Mouse (Mus musculus) forebrain, embryonic 12.5 days (tissue): ENCODE data around the gene Babam1. TPM values are rescaled to one million over a fixed set of nuclear protein-coding genes. Genes with fewer than 3 reads are reported as not detected.
A peak's percentile ranks its signal among the peaks of the same experiment; 100 is the strongest.

ENCODE experiments used
- ATAC-seq: fragments of 200-750 bp; cut with Nextera tagmentation; 2 replicates; pipeline ENCODE4 v1.8.0; 2017; ENCODE audit warnings: moderate TSS enrichment; ENCODE audit not compliant: low FRiP score
- H3K27ac ChIP-seq: fragments of 300-500 bp; sonication (generic); 2 replicates; pipeline ENCODE4 v1.5.1; 2016; ENCODE audit warnings: mild to moderate bottlenecking
- H3K27me3 ChIP-seq: fragments of 300-500 bp; sonication (generic); 2 replicates; pipeline ENCODE4 v1.6.1; 2016; ENCODE audit warnings: mild to moderate bottlenecking
- H3K36me3 ChIP-seq: fragments of 300-500 bp; sonication (generic); replicated peaks from 2 replicates; pipeline ENCODE4 v1.6.1; 2016; ENCODE audit warnings: mild to moderate bottlenecking
- H3K4me1 ChIP-seq: fragments of 300-500 bp; sonication (generic); 2 replicates; pipeline ENCODE4 v1.6.1; 2016
- H3K4me2 ChIP-seq: fragments of 300-500 bp; sonication (generic); 2 replicates; pipeline ENCODE4 v1.6.1; 2016; ENCODE audit warnings: mild to moderate bottlenecking, moderate library complexity
- H3K4me3 ChIP-seq: fragments of 300-500 bp; sonication (generic); replicated peaks from 2 replicates; pipeline ENCODE4 v1.5.1; 2016; ENCODE audit warnings: mild to moderate bottlenecking
- H3K9ac ChIP-seq: fragments of 300-500 bp; sonication (generic); 2 replicates; pipeline ENCODE4 v1.6.1; 2016; ENCODE audit warnings: mild to moderate bottlenecking
- H3K9me3 ChIP-seq: fragments of 300-500 bp; sonication (generic); 2 replicates; pipeline ENCODE4 v1.6.1; 2016
- WGBS: fragments of 180-500 bp; shearing (Covaris S2); methylation state at CpG from one replicate; pipeline ENCODE4 v1.1.7; 2016; 5-methylcytosine and 5-hydroxymethylcytosine counted together
- polyA plus RNA-seq: library from polyadenylated mRNA; unstranded; fragments of >200 nt; fragmentation: Nextera tagmentation; extraction: Ambion mirVana; gene quantifications from 2 replicates; pipeline ENCODE4 v1.2.1, GENCODE M21; 2016

Babam1 gene
- polyA plus RNA-seq: 89.4 and 110 TPM in 2 replicates

DNA sequence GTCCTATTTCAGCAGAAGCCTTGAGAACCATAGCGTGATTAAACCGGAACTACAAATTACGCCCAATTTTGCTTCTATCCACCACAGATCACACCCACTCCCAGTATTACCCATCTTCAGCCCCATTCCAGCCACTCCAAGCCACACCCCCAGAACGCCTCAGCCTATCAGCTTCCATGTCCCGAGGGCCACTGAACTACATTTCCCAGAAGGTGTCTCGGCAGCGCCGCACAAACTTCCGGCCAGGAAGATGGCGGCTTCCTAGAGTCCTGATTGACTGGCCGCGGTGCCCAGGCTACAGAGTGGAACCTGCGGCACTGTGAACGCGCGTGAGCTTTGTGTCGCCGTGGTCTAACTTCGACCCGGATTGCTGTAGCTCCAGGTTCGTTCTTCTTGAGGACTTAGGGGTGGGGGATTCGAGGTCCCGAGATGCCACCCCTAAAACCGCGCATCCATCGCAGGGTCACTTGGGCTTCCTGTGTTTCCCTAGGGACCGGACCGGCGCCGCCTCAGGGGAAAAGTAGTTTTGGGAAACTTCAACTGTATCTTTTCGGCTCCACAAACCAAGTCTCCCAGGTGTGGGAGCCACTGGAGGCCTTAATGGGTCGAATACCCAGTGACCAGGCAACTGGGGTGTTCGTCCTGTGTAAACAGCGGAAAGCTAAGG lies at the start of gene Babam1:
Gene Babam1 (plus strand): TSS at position 223 of the 667 bp plus-strand sequence.
- Histone ChIP-seq H3K36me3 (peaks cover 28% of the 10 kb centered on the region), H3K4me1 (peaks cover 14% of the 10 kb centered on the region), H3K4me2 (peak within 1 kb of the TSS; percentile 69), H3K27ac (peak within 1 kb of the TSS; percentile 51), H3K4me3 (peak within 1 kb of the TSS; percentile 78), H3K9me3 (no peaks in the 10 kb centered on the region), H3K9ac (peak within 1 kb of the TSS; percentile 76), H3K27me3 (peaks cover 8% of the 10 kb centered on the region; the same call in 1 of the 2 replicates)
- peak; percentile 98 for ATAC-seq
- under 1% methylated on average over 34 of the region's 34 CpGs for WGBS

DNA sequence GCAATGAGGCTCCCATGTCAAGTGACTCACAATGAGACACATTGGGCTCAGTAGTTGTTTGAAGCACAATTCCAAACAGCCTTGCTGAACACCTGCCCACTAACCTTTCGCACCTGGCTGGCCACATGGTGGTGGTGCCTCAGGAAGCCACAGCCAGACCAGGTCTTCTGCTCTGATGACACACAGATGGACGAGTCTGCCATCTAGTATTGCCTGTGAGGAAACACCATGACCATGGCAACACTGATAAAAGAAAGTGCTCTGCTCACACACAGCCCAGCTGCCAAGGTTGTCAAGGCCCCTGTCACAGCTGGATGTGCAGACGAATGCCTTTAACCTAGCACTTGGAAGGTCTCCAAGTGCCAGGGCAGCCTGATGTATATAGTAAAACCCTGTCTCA lies 45.5 kb upstream of the Babam1 start:
- H3K4me1 ChIP-seq: no peaks in the 10 kb centered on the region
- H3K9ac ChIP-seq: no peak overlapping the region
- H3K27me3 ChIP-seq: no peaks in the 10 kb centered on the region
- H3K36me3 ChIP-seq: peaks cover 100% of the 10 kb centered on the region
- ATAC-seq: no peak
- no peak overlapping the region for H3K4me2 ChIP-seq
- H3K9me3 ChIP-seq: no peaks in the 10 kb centered on the region
- H3K27ac ChIP-seq: no peak overlapping the region
- H3K4me3 ChIP-seq: no peak overlapping the region
- WGBS: 92% methylated on average over 3 of the region's 3 CpGs

DNA sequence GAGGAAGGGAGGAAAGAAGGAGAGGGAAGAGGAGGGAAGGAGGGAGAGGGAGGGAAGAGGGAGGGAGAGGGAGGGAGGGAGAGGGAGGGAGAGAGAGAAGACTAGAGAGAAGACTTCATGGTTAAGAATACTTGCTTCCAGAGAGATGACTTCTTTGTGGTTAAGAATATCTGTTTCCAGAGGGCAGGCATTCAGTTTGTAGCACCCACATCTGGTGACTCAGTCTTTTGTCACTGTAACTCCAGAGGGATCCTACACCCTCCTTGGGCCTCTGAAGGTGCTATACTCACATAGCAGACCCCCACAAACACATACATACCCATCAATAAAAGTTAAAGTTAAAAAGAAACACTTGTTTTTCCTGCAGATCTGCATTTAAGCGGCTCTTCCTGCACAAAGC lies 45.1 kb upstream of the Babam1 start:
- H3K9me3 ChIP-seq: no peaks in the 10 kb centered on the region
- H3K9ac ChIP-seq: no peak overlapping the region
- H3K4me2 ChIP-seq: no peak overlapping the region
- 90% methylated on average over 1 of the region's 1 CpGs for WGBS
- H3K4me1 ChIP-seq: no peaks in the 10 kb centered on the region
- ATAC-seq: no peak
- H3K27me3 ChIP-seq: no peaks in the 10 kb centered on the region
- H3K4me3 ChIP-seq: no peak overlapping the region
- peaks cover 100% of the 10 kb centered on the region for H3K36me3 ChIP-seq
- no peak overlapping the region for H3K27ac ChIP-seq

DNA sequence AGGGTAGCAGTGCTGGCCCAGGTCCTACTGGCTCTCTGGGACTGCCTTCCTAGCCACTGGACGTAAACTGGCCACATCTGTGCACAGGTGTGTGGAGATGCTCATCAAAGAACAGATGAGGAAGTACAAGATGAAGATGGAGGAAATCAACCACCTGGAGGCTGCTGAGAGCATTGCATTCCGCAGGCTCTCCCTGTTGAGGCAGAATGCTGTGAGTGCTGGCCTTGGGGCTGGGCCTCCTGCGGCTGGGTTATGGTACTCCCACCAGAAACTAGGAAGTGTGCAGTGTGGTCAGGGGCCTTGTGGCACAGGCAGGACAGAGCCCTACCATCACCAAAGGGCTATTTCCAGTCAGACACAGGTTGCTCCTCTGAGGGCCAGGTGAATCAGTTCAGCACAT lies 38.6 kb upstream of the Babam1 start:
- Histone ChIP-seq H3K4me1 (no peaks in the 10 kb centered on the region), H3K36me3 (peaks cover 82% of the 10 kb centered on the region), H3K27me3 (no peaks in the 10 kb centered on the region), H3K9ac (no peak overlapping the region), H3K27ac (no peak overlapping the region), H3K4me3 (no peak overlapping the region), H3K9me3 (no peaks in the 10 kb centered on the region), H3K4me2 (no peak overlapping the region)
- no peak for ATAC-seq
- 93% methylated on average over 3 of the region's 3 CpGs for WGBS

DNA sequence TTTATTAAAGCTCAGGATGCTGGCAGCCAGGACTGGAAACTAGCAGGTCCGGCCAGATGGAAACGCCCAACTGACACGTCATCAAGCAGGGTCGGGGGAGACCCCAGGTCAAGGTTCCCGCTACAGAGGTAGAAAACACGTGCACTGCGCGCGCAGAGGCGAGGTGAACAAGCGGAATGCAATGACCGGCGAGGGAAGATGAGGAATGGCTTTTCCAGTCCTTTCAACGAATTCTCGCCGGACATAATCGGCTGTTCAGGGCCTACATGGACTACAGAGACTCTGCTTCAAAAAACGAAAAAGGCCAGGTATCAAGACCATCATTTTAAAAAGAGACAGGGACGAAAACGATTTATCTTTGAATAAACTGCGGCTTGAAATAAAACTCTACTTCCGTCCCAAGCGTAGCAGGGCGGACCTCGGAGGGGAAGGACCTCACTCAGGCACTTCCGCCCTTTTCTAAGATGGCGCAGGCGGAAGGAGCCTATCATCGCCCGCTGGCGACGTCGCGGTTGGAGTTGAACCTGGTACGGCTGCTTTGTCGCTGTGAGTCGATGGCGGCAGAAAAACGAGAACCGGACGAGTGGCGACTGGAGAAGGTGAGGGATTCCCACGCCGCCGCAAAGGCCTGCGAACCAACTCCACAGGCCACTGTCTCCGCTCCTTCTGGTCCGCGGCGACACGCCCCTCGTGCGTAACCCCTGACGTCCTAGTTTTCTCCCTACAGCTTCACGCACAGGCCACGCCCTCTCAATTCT lies 29.7 kb upstream of the Babam1 start, which contains the start of gene Use1:
Gene Use1 (plus strand): TSS at position 78 of the 758 bp plus-strand sequence.
- Histone ChIP-seq H3K27ac (peak within 1 kb of the TSS; percentile 84), H3K9ac (peak within 1 kb of the TSS; percentile 49), H3K9me3 (no peaks in the 10 kb centered on the region), H3K4me2 (peak within 1 kb of the TSS; percentile 73), H3K4me3 (peak within 1 kb of the TSS; percentile 52), H3K27me3 (no peaks in the 10 kb centered on the region), H3K4me1 (peaks cover 24% of the 10 kb centered on the region), H3K36me3 (peaks cover 13% of the 10 kb centered on the region)
- WGBS: under 1% methylated on average over 56 of the region's 56 CpGs
- peak; percentile 81 for ATAC-seq

DNA sequence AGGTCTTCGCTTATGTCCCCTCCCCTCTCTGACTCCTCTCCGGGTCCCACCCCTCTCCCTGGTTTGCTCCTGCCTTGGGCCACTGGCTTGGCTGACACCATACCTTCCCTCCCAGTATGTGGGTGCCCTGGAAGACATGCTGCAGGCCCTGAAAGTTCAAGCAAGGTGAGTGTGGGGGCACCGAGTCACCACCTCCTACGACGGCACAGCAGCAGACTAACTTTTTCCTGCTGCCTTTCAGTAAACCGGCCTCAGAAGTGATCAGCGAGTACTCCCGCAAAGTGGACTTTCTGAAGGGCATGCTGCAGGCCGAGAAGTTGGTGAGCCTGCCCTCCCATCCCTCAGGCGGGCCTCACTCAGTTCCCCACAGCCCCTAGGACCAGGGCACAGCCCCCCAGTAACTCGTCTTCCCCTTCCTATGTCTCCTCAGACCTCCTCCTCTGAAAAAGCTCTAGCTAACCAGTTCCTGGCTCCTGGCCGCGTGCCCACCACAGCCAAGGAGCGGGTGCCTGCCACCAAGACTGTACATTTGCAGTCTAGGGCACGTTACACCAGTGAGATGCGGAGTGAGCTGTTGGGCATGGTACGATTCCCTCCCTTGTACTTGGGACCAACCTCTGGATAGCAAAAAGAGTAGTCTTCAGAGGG lies 29.0 kb upstream of the Babam1 start:
- H3K36me3 ChIP-seq: peaks cover 13% of the 10 kb centered on the region
- peaks cover 24% of the 10 kb centered on the region for H3K4me1 ChIP-seq
- peak overlapping the region; percentile 52 for H3K4me3 ChIP-seq
- 0 out of 2 replicates have a peak, but pooled peaks have one; percentile 1 for ATAC-seq
- no peaks in the 10 kb centered on the region for H3K27me3 ChIP-seq
- H3K9me3 ChIP-seq: no peaks in the 10 kb centered on the region
- H3K27ac ChIP-seq: peak overlapping the region; percentile 84
- H3K4me2 ChIP-seq: peak overlapping the region; percentile 73
- H3K9ac ChIP-seq: peak overlapping the region; percentile 49
- WGBS: 59% methylated on average over 17 of the region's 17 CpGs

DNA sequence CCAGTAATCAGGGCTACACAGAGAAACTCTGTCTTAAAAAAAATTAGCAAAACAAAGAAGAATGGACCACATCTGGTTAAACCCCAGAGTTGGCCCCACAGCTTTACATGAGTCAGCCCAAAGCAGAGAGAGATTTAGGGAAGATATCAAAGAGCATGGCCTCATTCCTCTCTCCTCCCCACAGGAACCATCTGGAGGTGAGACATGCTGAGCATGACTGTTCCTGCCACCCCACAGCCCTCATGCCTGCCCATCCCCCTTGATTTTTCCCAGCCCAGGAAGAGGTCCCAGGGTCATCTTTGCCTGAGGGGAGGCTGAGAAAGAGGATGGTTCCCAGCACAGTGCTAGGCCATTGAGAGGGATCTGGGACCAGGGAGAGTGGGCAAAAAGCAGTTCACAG lies 28.3 kb upstream of the Babam1 start:
- Histone ChIP-seq H3K36me3 (peaks cover 17% of the 10 kb centered on the region), H3K4me3 (no peak overlapping the region), H3K4me2 (peak overlapping the region; percentile 73; the same call in 1 of the 2 replicates), H3K9me3 (no peaks in the 10 kb centered on the region), H3K27ac (0 out of 2 replicates have a peak overlapping the region, but pooled peaks have one; percentile 84), H3K9ac (no peak overlapping the region), H3K27me3 (no peaks in the 10 kb centered on the region), H3K4me1 (peaks cover 24% of the 10 kb centered on the region)
- no peak for ATAC-seq

DNA sequence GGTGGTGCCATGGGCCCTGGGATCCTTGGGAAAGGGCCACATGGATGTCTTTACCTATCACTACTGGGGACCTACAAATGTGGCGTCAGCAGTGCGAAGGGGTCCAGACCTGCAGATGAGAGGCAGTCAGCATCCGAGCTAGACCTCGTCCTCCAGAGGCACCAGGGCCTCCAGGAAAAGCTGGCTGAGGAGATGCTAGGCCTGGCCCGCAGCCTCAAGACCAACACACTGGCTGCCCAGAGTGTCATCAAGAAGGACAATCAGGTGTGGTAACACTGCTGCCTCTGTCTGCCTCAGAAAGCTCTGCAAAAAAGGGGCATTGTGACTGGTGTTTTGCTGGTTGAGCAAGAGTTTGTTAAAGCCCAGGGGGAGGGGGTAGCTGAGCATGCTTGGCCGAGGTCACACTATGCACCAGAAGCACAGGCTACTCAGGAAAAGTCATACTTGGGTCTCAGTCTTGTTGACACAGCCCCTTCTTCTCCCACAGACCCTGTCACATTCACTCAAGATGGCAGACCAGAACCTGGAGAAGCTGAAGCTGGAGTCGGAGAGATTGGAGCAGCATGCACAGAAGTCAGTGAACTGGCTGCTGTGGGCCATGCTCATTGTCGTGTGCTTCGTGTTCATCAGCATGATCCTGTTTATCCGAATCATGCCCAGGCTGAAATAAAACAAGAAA lies 27.5 kb upstream of the Babam1 start:
- H3K4me3 ChIP-seq: no peak overlapping the region
- 94% methylated on average over 10 of the region's 10 CpGs for WGBS
- no peaks in the 10 kb centered on the region for H3K9me3 ChIP-seq
- H3K36me3 ChIP-seq: peaks cover 21% of the 10 kb centered on the region
- H3K4me2 ChIP-seq: no peak overlapping the region
- no peak for ATAC-seq
- peaks cover 24% of the 10 kb centered on the region for H3K4me1 ChIP-seq
- H3K27me3 ChIP-seq: no peaks in the 10 kb centered on the region
- H3K27ac ChIP-seq: no peak overlapping the region
- no peak overlapping the region for H3K9ac ChIP-seq

DNA sequence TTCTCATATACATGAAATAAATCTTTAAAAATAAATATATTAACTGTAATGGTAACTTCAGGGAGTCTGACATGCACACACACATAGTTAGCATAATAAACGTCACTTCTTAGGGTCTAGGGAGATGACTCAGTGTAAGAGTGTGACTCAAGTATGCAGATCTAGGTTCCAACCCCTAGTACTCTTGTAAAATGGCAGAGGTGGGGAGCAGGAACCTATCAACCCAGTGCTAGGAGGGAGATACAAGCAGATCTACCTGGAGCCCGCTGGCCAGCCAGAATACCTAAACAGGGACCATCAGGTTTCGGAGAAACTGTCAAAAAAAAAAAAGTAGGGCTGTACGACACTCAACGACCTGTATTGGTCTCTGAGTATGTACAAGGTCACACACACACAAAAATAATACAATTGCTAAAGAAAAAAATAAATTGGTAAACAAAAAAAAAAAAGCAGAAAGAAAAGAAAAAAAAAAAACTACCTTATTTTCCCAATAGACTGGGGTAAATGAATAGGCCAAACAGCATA lies 25.9 kb upstream of the Babam1 start:
- WGBS: 29% methylated on average over 5 of the region's 5 CpGs
- no peaks in the 10 kb centered on the region for H3K27me3 ChIP-seq
- H3K4me2 ChIP-seq: peak overlapping the region; percentile 47
- H3K4me1 ChIP-seq: peaks cover 30% of the 10 kb centered on the region
- no peak overlapping the region for H3K27ac ChIP-seq
- ATAC-seq: no peak
- H3K9ac ChIP-seq: no peak overlapping the region
- no peaks in the 10 kb centered on the region for H3K9me3 ChIP-seq
- H3K4me3 ChIP-seq: peak overlapping the region; percentile 71
- H3K36me3 ChIP-seq: peaks cover 28% of the 10 kb centered on the region

DNA sequence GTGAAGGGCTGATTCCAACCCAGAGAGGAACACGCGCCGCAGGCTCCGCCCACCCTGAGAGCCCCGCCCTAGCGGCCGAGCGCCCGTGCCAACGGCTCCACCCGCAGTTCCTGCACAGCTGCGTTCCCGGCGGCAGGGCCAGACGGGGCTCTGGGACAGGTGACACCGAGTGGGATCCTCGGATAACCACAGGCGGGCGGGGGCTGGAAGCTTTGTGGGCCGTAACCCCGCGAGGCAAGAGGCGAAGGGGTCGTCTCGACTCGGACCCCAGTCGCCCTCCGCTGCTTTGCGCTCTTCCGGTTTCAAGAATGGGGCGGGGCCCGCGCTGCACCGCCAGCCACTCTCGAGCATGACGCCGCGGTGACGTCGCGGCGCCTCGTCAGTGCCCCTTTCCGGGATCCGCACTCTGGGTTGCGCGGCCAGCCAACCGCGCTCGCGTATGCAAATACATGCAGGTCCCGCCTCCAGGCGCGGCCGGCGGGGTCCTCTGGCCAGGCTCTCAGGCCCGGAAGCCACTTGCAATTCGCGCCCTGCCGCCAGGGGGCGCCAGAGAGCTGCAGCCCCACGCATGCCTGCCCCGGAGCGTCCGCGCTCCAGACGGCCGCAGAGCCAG lies 25.3 kb upstream of the Babam1 start, which contains the start of gene Ocel1:
Gene Ocel1 (plus strand): TSS at position 63 of the 613 bp plus-strand sequence.
- under 1% methylated on average over 66 of the region's 68 CpGs for WGBS
- ATAC-seq: peak; percentile 87
- peak within 1 kb of the TSS; percentile 74 for H3K27ac ChIP-seq

DNA sequence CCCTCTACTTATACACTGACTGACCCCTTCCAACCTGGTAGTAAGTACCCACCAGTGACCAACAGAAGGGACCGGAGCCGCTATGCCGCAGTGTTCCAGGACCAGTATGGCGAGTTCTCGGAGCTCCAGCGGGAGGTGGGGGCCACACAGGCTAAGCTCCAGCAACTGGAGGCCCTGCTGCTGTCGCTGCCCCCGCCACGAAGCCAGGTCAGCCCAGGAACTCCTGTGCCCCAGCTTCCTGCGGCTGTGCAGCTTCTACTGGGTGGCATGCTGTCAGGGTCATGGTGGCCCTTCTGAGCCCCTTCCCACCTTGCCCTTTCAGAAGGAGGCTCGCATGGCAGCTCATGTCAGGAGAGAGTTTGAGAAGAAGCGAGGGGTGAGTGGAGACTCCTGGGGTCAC lies 24.2 kb upstream of the Babam1 start:
- Histone ChIP-seq H3K36me3 (peaks cover 29% of the 10 kb centered on the region), H3K4me1 (peaks cover 36% of the 10 kb centered on the region)

More for the DNA sequence above, 25.3 kb upstream of the Babam1 start, which contains the start of gene Ocel1:
- Histone ChIP-seq H3K9me3 (no peaks in the 10 kb centered on the region), H3K4me1 (peaks cover 32% of the 10 kb centered on the region), H3K36me3 (peaks cover 28% of the 10 kb centered on the region), H3K9ac (peak within 1 kb of the TSS; percentile 48), H3K27me3 (peaks cover 2% of the 10 kb centered on the region; the same call in 1 of the 2 replicates), H3K4me3 (peak within 1 kb of the TSS; percentile 71), H3K4me2 (peak within 1 kb of the TSS; percentile 47)

More for the DNA sequence above, 24.2 kb upstream of the Babam1 start:
- H3K9ac ChIP-seq: no peak overlapping the region
- peaks cover 12% of the 10 kb centered on the region; the same call in 1 of the 2 replicates for H3K27me3 ChIP-seq
- no peak overlapping the region for H3K27ac ChIP-seq
- no peaks in the 10 kb centered on the region for H3K9me3 ChIP-seq
- 86% methylated on average over 12 of the region's 12 CpGs for WGBS
- no peak overlapping the region for H3K4me3 ChIP-seq
- H3K4me2 ChIP-seq: no peak overlapping the region
- no peak for ATAC-seq
